Mouse (Mus musculus): Measurements from ENCODE around the gene Acadm. TPM values are rescaled to one million over a fixed set of nuclear protein-coding genes. Genes with fewer than 3 reads are reported as not detected.

The Acadm gene
- total and polyA plus RNA-seq, 3 experiments: 480 to 1,306 (median 1,125) TPM

DNA sequence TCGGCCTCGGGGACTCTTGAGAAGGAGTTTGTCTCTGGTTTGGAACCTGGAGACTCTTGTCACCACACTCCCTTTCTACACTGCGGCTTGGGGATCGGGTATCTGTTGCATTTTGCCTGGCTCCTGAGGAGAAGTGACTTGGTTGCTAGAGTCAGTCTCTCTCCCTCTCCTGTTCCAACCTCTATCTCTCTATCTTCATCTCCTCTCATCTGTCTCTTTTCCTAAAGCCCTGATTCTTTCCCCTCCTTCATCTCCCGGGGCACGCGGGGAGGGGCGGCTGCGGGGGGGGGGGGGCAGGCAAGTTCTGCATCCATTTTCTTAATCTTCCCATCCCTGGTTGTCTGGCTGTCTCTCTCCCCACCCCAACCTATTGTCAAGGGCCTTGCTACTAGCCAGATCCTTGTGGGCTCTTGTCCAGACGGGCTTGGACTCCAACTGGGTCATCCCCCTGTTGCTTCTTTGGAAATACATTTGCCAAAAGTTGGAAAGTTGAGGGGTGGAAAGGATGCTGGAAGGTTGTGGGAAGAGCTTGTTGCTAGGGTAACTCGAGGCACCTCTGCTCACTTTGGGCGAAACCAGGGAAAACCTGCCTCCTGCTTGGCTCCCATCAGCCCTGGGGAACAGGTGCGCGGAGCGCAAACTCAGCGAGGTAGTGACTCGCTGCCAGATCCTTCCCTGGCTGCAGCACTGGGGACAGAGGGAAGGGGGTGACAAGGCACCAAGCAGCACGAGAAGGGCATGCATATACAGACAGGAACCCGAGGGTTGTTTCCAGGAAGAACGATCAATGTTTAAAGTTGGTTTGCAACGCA lies 29.7 kb upstream of the Acadm start:
- intact Hi-C loops (cut with DNase I): no loop called here
- no peak overlapping the region for H3K27ac ChIP-seq
- H3K79me2 ChIP-seq (replicated peaks; ENCODE audit: control insufficient read depth, insufficient read depth, low read length): no peaks in the 10 kb centered on the region
- 15% methylated on average over 21 of the region's 21 CpGs for WGBS
- peaks cover 2% of the 10 kb centered on the region for H3K4me1 ChIP-seq (ENCODE audit: control insufficient read depth, insufficient read depth, low read length)
- H3K27me3 ChIP-seq (ENCODE audit: control insufficient read depth, insufficient read depth, low read length): peaks cover 8% of the 10 kb centered on the region
- DNase-seq: no peak
- H3K4me3 ChIP-seq: no peak overlapping the region
- no peak overlapping the region for H3K9ac ChIP-seq (ENCODE audit: low read depth, low read length)
- TF ChIP-seq EP300 (IDR thresholded peaks at IDR 0.05; ENCODE audit: insufficient read depth, low read depth, low read length) (no peak), POLR2A (IDR thresholded peaks at IDR 0.05; ENCODE audit: insufficient read depth, low read depth, low read length) (no peak), CTCF (IDR thresholded peaks at IDR 0.05) (no peak)
- no peaks in the 10 kb centered on the region for H3K36me3 ChIP-seq (ENCODE audit: control insufficient read depth, insufficient read depth, low read length)

DNA sequence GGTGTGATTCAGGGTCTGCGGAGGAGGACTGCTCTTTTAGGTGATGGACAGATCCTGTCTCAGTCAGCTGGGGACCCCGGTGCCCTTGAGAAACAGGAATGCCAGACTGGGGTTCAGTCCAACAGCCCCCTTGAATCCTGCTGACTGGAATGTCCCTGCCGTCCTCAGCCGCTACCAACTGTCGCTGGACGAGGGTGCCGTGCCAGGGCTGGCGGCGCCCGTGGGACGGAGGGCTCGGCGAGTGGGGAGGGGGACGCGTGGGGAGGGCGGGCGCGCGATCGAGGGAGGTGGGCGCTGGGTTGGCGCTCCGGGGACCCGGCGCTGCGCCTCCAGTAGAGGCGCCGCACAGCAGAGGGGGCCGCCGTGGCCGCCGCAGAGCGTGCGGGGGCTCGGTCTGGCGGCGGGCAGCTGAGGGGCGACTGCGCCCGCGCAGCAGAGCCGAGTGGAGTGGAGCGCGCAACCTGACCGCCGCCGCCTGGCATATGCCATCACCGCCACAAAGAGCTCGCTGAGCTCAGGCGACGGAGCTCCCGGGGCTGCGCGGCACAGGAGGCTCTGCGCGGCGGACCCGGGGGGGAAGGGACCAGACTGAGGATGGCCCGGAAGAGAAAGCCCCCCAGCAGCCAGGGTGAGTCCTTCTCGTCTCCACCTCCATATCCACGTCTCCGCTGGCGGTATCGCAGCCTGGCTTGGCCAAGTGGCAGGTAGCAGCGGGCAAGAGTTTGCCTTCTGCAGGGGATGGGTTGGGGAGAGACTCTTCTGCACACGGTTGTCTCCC lies 28.9 kb upstream of the Acadm start, which contains the start of gene Slc44a5:
Gene Slc44a5, plus strand, starts transcription at position 266 of the 778 bp plus-strand sequence.
- intact Hi-C loops (cut with DNase I): no loop called here
- WGBS: under 1% methylated on average over 62 of the region's 66 CpGs
- H3K36me3 ChIP-seq (ENCODE audit: control insufficient read depth, insufficient read depth, low read length): no peaks in the 10 kb centered on the region
- no peaks in the 10 kb centered on the region for H3K79me2 ChIP-seq (replicated peaks; ENCODE audit: control insufficient read depth, insufficient read depth, low read length)
- no peak for DNase-seq
- H3K27ac ChIP-seq: no peak within 1 kb of the TSS
- H3K9ac ChIP-seq (ENCODE audit: low read depth, low read length): no peak within 1 kb of the TSS
- TF ChIP-seq POLR2A (IDR thresholded peaks at IDR 0.05; ENCODE audit: insufficient read depth, low read depth, low read length): no peak
- no peak for TF ChIP-seq EP300 (IDR thresholded peaks at IDR 0.05; ENCODE audit: insufficient read depth, low read depth, low read length)
- TF ChIP-seq CTCF (IDR thresholded peaks at IDR 0.05): no peak
- peaks cover 8% of the 10 kb centered on the region for H3K27me3 ChIP-seq (ENCODE audit: control insufficient read depth, insufficient read depth, low read length)
- H3K4me3 ChIP-seq: peak within 1 kb of the TSS; percentile 18; the same call in 1 of the 2 replicates
- peaks cover 2% of the 10 kb centered on the region for H3K4me1 ChIP-seq (ENCODE audit: control insufficient read depth, insufficient read depth, low read length)

DNA sequence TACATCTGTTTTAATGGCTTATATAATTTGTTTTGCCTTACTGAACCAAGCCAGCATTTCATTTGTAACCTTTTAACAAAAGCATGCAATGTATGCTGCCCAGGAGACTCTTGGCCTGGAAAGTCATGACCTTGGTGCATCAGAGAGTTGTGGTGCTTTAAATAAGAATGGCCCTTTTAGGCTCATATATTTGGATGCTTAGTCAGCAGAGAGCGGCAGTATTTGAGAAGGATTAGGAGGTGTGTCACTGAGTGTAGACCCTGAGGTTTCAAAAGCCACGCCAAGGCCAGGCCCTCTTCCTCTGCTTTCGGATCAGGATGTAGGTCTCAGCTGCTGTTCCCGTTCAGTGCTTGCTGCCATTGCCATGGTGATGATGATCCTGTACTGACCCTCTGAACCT lies 25.0 kb upstream of the Acadm start:
- H3K36me3 ChIP-seq (ENCODE audit: control insufficient read depth, insufficient read depth, low read length): no peaks in the 10 kb centered on the region
- peaks cover 2% of the 10 kb centered on the region for H3K4me1 ChIP-seq (ENCODE audit: control insufficient read depth, insufficient read depth, low read length)
- H3K27ac ChIP-seq: no peak overlapping the region
- H3K9ac ChIP-seq (ENCODE audit: low read depth, low read length): no peak overlapping the region
- intact Hi-C loops (cut with DNase I): no loop called here
- H3K4me3 ChIP-seq: no peak overlapping the region
- no peaks in the 10 kb centered on the region for H3K79me2 ChIP-seq (replicated peaks; ENCODE audit: control insufficient read depth, insufficient read depth, low read length)
- DNase-seq: no peak
- H3K27me3 ChIP-seq (ENCODE audit: control insufficient read depth, insufficient read depth, low read length): peaks cover 5% of the 10 kb centered on the region; the same call in 1 of the 2 replicates
- 84% methylated on average over 4 of the region's 4 CpGs for WGBS
- no peak for TF ChIP-seq EP300 (IDR thresholded peaks at IDR 0.05; ENCODE audit: insufficient read depth, low read depth, low read length)
- no peak for TF ChIP-seq CTCF (IDR thresholded peaks at IDR 0.05)
- TF ChIP-seq POLR2A (IDR thresholded peaks at IDR 0.05; ENCODE audit: insufficient read depth, low read depth, low read length): no peak

DNA sequence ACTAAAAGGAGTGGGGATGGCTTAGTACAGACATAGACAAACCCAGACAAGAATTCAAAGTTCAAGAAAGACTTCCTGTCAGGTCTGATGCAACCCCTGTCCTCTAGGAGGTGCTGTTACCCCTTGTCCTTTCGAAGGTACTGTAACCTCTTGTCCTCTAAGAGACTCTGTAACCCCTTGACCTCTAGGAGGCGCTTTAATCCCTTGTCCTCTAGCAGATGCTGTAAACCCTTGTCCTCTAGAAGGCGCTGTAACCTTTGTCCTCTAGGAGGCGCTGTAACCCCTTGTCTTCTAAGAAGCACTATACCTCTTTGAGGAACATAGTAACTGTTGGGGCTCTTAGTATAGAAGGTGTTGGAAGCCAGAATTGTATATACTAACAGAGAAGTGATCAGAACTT lies 24.1 kb upstream of the Acadm start:
- no peak overlapping the region for H3K27ac ChIP-seq
- TF ChIP-seq EP300 (IDR thresholded peaks at IDR 0.05; ENCODE audit: insufficient read depth, low read depth, low read length) (no peak), CTCF (IDR thresholded peaks at IDR 0.05) (peak; percentile 58), POLR2A (IDR thresholded peaks at IDR 0.05; ENCODE audit: insufficient read depth, low read depth, low read length) (no peak)
- H3K27me3 ChIP-seq (ENCODE audit: control insufficient read depth, insufficient read depth, low read length): peaks cover 1% of the 10 kb centered on the region; the same call in 1 of the 2 replicates
- 51% methylated on average over 4 of the region's 4 CpGs for WGBS
- no peaks in the 10 kb centered on the region for H3K4me1 ChIP-seq (ENCODE audit: control insufficient read depth, insufficient read depth, low read length)
- intact Hi-C loops (cut with DNase I): no loop called here
- H3K4me3 ChIP-seq: no peak overlapping the region
- no peaks in the 10 kb centered on the region for H3K36me3 ChIP-seq (ENCODE audit: control insufficient read depth, insufficient read depth, low read length)
- no peaks in the 10 kb centered on the region for H3K79me2 ChIP-seq (replicated peaks; ENCODE audit: control insufficient read depth, insufficient read depth, low read length)
- DNase-seq: no peak
- no peak overlapping the region for H3K9ac ChIP-seq (ENCODE audit: low read depth, low read length)

DNA sequence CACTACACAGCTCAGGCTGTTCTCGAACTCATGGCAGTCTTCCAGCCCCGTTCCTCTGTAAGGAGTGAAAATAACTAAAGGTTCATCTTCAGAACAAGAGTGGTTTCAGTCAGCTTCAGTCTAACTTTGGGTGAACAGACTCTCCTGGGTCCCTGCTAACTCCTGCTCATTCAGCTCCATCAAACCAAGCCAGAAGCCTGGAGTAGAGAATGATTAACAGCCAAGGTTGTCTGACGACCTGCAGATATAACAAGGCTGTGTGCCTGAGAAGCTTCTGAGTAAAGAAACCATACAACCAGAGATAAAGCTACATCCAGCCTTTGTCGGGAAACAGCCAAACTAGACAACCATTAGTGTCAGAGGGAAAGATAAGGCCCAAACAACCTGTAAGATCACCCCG lies 23.0 kb upstream of the Acadm start:
- Histone ChIP-seq H3K27me3 (ENCODE audit: control insufficient read depth, insufficient read depth, low read length) (no peaks in the 10 kb centered on the region), H3K9ac (ENCODE audit: low read depth, low read length) (no peak overlapping the region), H3K4me3 (no peak overlapping the region), H3K27ac (no peak overlapping the region), H3K79me2 (replicated peaks; ENCODE audit: control insufficient read depth, insufficient read depth, low read length) (no peaks in the 10 kb centered on the region), H3K4me1 (ENCODE audit: control insufficient read depth, insufficient read depth, low read length) (no peaks in the 10 kb centered on the region), H3K36me3 (ENCODE audit: control insufficient read depth, insufficient read depth, low read length) (no peaks in the 10 kb centered on the region)
- no peak for TF ChIP-seq POLR2A (IDR thresholded peaks at IDR 0.05; ENCODE audit: insufficient read depth, low read depth, low read length)
- TF ChIP-seq EP300 (IDR thresholded peaks at IDR 0.05; ENCODE audit: insufficient read depth, low read depth, low read length): no peak
- no peak for TF ChIP-seq CTCF (IDR thresholded peaks at IDR 0.05)
- WGBS: 81% methylated on average over 5 of the region's 5 CpGs
- intact Hi-C loops (cut with DNase I): no loop called here
- no peak for DNase-seq

All from heart, adult 2 months (tissue).